Mouse (Mus musculus) CH12.LX (cell line): ENCODE measurements around the gene Trem3. TPM values are rescaled to one million over a fixed set of nuclear protein-coding genes. Genes with fewer than 3 reads are reported as not detected.

ENCODE experiments used
- DNase-seq: peaks from one replicate; pipeline ENCODE4 v3.0.0-alpha.2; 2013; ENCODE audit errors: extremely low read depth
- H3K27ac ChIP-seq: 2 replicates; pipeline ENCODE4 v1.5.1; 2012; ENCODE audit warnings: low read depth, mild to moderate bottlenecking, control low read depth, moderate library complexity; ENCODE audit not compliant: insufficient read depth
- H3K27me3 ChIP-seq: replicated peaks from 2 replicates; pipeline ENCODE3; 2012; ENCODE audit warnings: inconsistent platforms
- H3K36me3 ChIP-seq, 2 experiments: replicated peaks in 1 of 2; 2 replicates each; pipeline versions ENCODE3 to v1.6.1; 2012; ENCODE audit warnings: inconsistent platforms in 1 of 2, low read length in 1 of 2, mild to moderate bottlenecking in 1 of 2, mixed read lengths in 1 of 2, moderate library complexity in 1 of 2; ENCODE audit not compliant: control insufficient read depth in 1 of 2, insufficient read depth in 1 of 2
- H3K4me1 ChIP-seq, 2 experiments: 2 replicates each; pipeline ENCODE4 v1.6.1; 2012; ENCODE audit warnings: inconsistent platforms in 1 of 2, moderate library complexity in 1 of 2; ENCODE audit not compliant: insufficient read depth in 2 of 2, control insufficient read depth in 1 of 2
- H3K4me2 ChIP-seq: 2 replicates; pipeline ENCODE4 v1.6.1; 2012; ENCODE audit warnings: low read depth, mild to moderate bottlenecking, control low read depth; ENCODE audit not compliant: poor library complexity, insufficient read depth, severe bottlenecking
- H3K4me3 ChIP-seq, 3 experiments: fragments of 150-350 bp in 1 of 3; sonication (generic) in 1 of 3; replicated peaks in 1 of 3; 2 replicates each; pipeline versions ENCODE3 to v1.5.1; 2011 to 2012; ENCODE audit warnings: low read depth in 2 of 3, low read length in 2 of 3, mild to moderate bottlenecking in 2 of 3, moderate library complexity in 2 of 3, control low read depth in 1 of 3, improper control_type of control experiment in 1 of 3, inconsistent platforms in 1 of 3, mixed read lengths in 1 of 3; ENCODE audit not compliant: poor library complexity in 1 of 3
- H3K79me2 ChIP-seq: replicated peaks from 2 replicates; pipeline ENCODE4 v1.6.1; 2012; ENCODE audit warnings: mild to moderate bottlenecking, moderate library complexity; ENCODE audit not compliant: control insufficient read depth, poor library complexity, insufficient read depth, severe bottlenecking; ENCODE audit errors: extremely low read depth
- H3K9ac ChIP-seq: 2 replicates; pipeline ENCODE4 v1.6.1; 2012; ENCODE audit warnings: low read depth, mild to moderate bottlenecking, control low read depth, moderate library complexity; ENCODE audit not compliant: insufficient read depth
- H3K9me3 ChIP-seq: replicated peaks from 2 replicates; pipeline ENCODE3; 2012; ENCODE audit warnings: low read length, inconsistent platforms, mixed read lengths
- CTCF ChIP-seq, 2 experiments: IDR thresholded peaks in 1 of 2; conservative IDR thresholded peaks in 1 of 2; 2 replicates each; pipeline ENCODE4 v1.5.1; 2011 to 2012; ENCODE audit warnings: low read depth in 2 of 2, low read length in 2 of 2, improper control_type of control experiment in 1 of 2, inconsistent platforms in 1 of 2, mild to moderate bottlenecking in 1 of 2, moderate library complexity in 1 of 2
- ETS1 ChIP-seq: conservative IDR thresholded peaks from 2 replicates; pipeline ENCODE4 v1.6.1; 2012; ENCODE audit warnings: low read depth, mild to moderate bottlenecking, inconsistent platforms, low read length, improper control_type of control experiment, moderate library complexity
- HCFC1 ChIP-seq: IDR thresholded peaks from 2 replicates; pipeline ENCODE4 v1.6.1; 2012; ENCODE audit warnings: low read depth, mild to moderate bottlenecking, inconsistent platforms, low read length, improper control_type of control experiment
- IRF4 ChIP-seq: IDR thresholded peaks from 2 replicates; pipeline ENCODE4 v1.6.1; 2014; ENCODE audit warnings: low read depth, mild to moderate bottlenecking, inconsistent platforms, low read length, improper control_type of control experiment
- JUND ChIP-seq: conservative IDR thresholded peaks from 2 replicates; pipeline ENCODE4 v1.6.1; 2011; ENCODE audit warnings: low read depth, low read length, improper control_type of control experiment
- KAT2A ChIP-seq: IDR thresholded peaks from 2 replicates; pipeline ENCODE4 v1.6.1; 2012; ENCODE audit warnings: low read length, improper control_type of control experiment, inconsistent platforms; ENCODE audit not compliant: insufficient replicate concordance
- MAZ ChIP-seq: IDR thresholded peaks from 2 replicates; pipeline ENCODE4 v1.6.1; 2012; ENCODE audit warnings: low read depth, mild to moderate bottlenecking, inconsistent platforms, low read length, improper control_type of control experiment, moderate library complexity
- MXI1 ChIP-seq: IDR thresholded peaks from 2 replicates; pipeline ENCODE4 v1.6.1; 2011; ENCODE audit warnings: mild to moderate bottlenecking, low read depth, low read length, improper control_type of control experiment
- NRF1 ChIP-seq: IDR thresholded peaks from 2 replicates; pipeline ENCODE4 v1.6.1; 2014; ENCODE audit warnings: low read depth, mild to moderate bottlenecking, inconsistent platforms, low read length, improper control_type of control experiment, moderate library complexity
- POLR2A ChIP-seq: IDR thresholded peaks from 2 replicates; pipeline ENCODE4 v1.6.1; 2011; ENCODE audit warnings: low read depth, mild to moderate bottlenecking, improper control_type of control experiment, low read length
- POLR2AphosphoS2 ChIP-seq: IDR thresholded peaks from 2 replicates; pipeline ENCODE4 v1.6.1; 2011; ENCODE audit warnings: low read depth, low read length, improper control_type of control experiment
- RAD21 ChIP-seq: IDR thresholded peaks from 2 replicates; pipeline ENCODE4 v1.6.1; 2011; ENCODE audit warnings: low read depth, mild to moderate bottlenecking, low read length, improper control_type of control experiment, moderate library complexity
- TCF12 ChIP-seq: IDR thresholded peaks from 2 replicates; pipeline ENCODE4 v1.6.1; 2014; ENCODE audit warnings: low read depth, mild to moderate bottlenecking, inconsistent platforms, low read length, improper control_type of control experiment
- UBTF ChIP-seq: IDR thresholded peaks from 2 replicates; pipeline ENCODE4 v1.6.1; 2012; ENCODE audit warnings: low read depth, mild to moderate bottlenecking, inconsistent platforms, low read length, improper control_type of control experiment, moderate library complexity
- USF1 ChIP-seq: IDR thresholded peaks from 2 replicates; pipeline ENCODE4 v1.6.1; 2014; ENCODE audit warnings: low read depth, mild to moderate bottlenecking, inconsistent platforms, low read length, improper control_type of control experiment
- USF2 ChIP-seq: conservative IDR thresholded peaks from 2 replicates; pipeline ENCODE4 v1.6.1; 2011; ENCODE audit warnings: low read depth, low read length, improper control_type of control experiment
- ZNF384 ChIP-seq: IDR thresholded peaks from 2 replicates; pipeline ENCODE4 v1.6.1; 2012; ENCODE audit warnings: low read depth, low read length, improper control_type of control experiment, inconsistent platforms
- dilution Hi-C: fragments of 300-500 bp; cut with MboI; formaldehyde crosslinking; loops from 2 replicates; pipeline ENCODE4 v1.14.3; 2020; ENCODE audit warnings: low sequenced_read_pairs; ENCODE audit not compliant: extremely low pct_unique_long_range_greater_than_20kb, extremely low pct_ligation_motif_present
- in situ Hi-C: fragments of 300-500 bp; cut with MboI; formaldehyde crosslinking; loops from 3 replicates; pipeline ENCODE4 v1.14.3; 2019; ENCODE audit warnings: low sequenced_read_pairs, low pct_ligation_motif_present, low pct_unique_long_range_greater_than_20kb, mixed read lengths
- polyA plus RNA-seq: library from polyadenylated mRNA; unstranded; fragments of >175 nt; gene quantifications from 2 replicates; pipeline ENCODE4 v1.2.1, GENCODE M21; 2012; ENCODE audit warnings: low read depth; ENCODE audit not compliant: insufficient read length
- total RNA-seq, 2 experiments: library from RNA; depleted of rRNA; stranded (reverse); fragments of 300-350 nt in 1 of 2; fragments of >200 nt in 1 of 2; gene quantifications; 2 replicates each; pipeline ENCODE4 v1.2.3; 2012 to 2014

Gene Trem3
- total and polyA plus RNA-seq, 3 experiments = not detected

- peaks cover 9 to 50% of the 10 kb centered on the region in 2 experiments; a peak in 2 of 4 replicates for H3K4me1 ChIP-seq
- no peaks in the 10 kb centered on the region for H3K79me2 ChIP-seq
- peaks cover 3% of the 10 kb centered on the region for H3K9me3 ChIP-seq
- no peaks in the 10 kb centered on the region for H3K27me3 ChIP-seq
- no peak overlapping the region for H3K27ac ChIP-seq
- no peak overlapping the region for H3K4me3 ChIP-seq
- DNase-seq = no peak
- no peak overlapping the region for H3K9ac ChIP-seq
- in situ Hi-C loops = no loop called here
- dilution Hi-C loops = no loop called here
- no peaks in the 10 kb centered on the region for H3K36me3 ChIP-seq
- TF ChIP-seq TCF12 (no peak), MAZ (no peak), NRF1 (no peak), POLR2AphosphoS2 (no peak), ETS1 (no peak), CTCF (conservative IDR thresholded peaks at IDR 0.05 in 1 of 2, IDR thresholded peaks at IDR 0.05 in 1 of 2; ENCODE audit: low read depth in 2 of 2, low read length in 2 of 2) (no peak), KAT2A (no peak), USF1 (no peak), JUND (no peak), RAD21 (no peak), POLR2A (no peak), USF2 (no peak), UBTF (no peak)
- H3K4me2 ChIP-seq = no peak overlapping the region
These were observed 17.1 kb downstream of the Trem3 start for GRCm38 (mm10) chr17:48264662-48265061.

GRCm38 (mm10) chr17:48266138-48266537 is 18.6 kb downstream of the Trem3 start:
- TF ChIP-seq MAZ = no peak
- no peak for TF ChIP-seq MXI1
- TF ChIP-seq ZNF384 = no peak
- no peak for TF ChIP-seq JUND
- TF ChIP-seq IRF4 = no peak
- TF ChIP-seq HCFC1 = no peak
- TF ChIP-seq NRF1 = no peak
- Histone ChIP-seq H3K4me1 (peaks cover 9 to 50% of the 10 kb centered on the region in 2 experiments; a peak in 2 of 4 replicates), H3K27me3 (no peaks in the 10 kb centered on the region), H3K9me3 (no peaks in the 10 kb centered on the region), H3K4me3 (no peak overlapping the region), H3K36me3 (no peaks in the 10 kb centered on the region), H3K9ac (no peak overlapping the region), H3K27ac (no peak overlapping the region), H3K79me2 (no peaks in the 10 kb centered on the region), H3K4me2 (no peak overlapping the region)
- in situ Hi-C loops (no loop called here), dilution Hi-C loops (no loop called here)
- no peak for DNase-seq
